Mouse (Mus musculus) c-Kit-positive CD71-positive TER-119-positive erythroid progenitor cells, embryonic 14.5 days (primary cell): ENCODE results near the gene Tnnc2.

ENCODE experiments used
- DNase-seq: peaks from one replicate; pipeline ENCODE4 v3.0.0-alpha.2; 2013; ENCODE audit warnings: low spot score

The Tnnc2 gene

DNA sequence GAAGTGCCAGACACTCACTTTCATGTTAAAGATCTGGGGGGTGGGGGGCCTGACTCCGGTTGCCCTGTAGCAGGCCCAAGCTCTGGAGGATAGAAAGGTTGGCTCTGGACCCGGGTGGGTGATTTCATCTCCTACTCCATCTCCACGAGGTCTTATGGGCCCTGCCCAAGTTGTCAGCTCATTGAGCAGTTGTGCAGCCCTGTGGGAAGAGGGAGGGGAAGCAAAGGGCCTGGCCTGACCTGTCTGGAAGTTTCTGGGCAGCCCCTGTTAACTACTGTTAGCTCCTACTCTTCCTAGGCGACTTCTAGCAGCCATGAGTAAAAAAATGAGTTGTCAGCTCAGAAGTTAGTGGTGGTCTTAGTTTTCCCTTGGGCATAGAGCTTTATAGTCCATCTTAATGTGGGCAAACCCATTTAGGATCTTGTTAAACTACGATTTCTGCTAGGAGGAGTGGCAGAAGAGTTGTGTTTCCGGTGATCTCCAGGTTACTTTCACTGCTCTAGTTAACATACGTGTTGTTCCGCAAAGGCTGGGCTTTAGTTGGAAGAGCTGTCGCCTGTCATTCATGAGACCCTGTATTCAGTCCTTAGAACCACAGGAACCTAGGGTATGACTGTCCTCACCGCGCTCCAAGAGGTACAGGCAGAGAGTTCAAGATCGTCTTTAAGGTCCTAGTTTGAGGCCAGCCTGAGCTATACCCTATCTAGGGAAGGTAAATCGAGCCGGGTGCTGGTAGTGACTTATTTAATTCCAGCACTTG is 6.4 kb downstream of the Tnnc2 start:
- DNase-seq = no peak

DNA sequence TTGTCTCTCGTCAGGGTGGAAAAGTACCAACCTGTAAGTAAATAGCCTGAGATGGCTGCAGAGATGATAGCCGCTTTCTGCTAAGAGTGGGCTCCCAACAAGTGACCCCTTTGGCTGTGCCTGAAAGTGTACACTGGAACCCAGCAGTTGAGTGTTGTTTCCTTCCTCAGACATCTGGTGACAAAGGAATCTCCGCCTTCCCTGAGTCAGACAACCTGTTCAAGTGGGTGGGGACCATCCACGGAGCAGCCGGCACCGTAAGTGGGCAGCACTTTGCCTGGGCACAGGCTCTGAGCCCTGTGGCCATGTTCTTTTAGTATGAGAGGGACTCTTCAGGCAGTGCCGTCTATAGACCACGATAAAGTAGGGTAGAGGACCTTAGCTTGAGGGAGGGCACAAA is 8.6 kb downstream of the Tnnc2 start:
- no peak for DNase-seq

DNA sequence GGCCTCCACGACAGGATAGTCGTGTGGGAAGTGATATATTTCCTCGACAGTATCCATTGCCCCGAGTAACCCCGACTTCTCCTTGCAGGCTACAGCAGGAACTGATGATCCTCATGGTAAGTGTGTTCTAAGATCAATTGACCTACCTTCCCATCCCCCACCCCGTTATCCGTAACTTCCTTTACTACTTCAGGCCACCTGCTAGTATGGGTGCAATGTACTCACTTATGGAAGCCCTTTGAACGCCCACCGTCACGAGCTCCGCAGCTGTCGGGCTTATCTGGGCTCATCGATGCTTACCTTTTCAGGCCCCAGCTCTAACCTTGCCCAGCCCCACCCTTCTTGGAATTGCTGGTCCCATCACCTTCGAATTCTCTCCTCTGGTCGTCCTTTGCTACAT is 9.5 kb downstream of the Tnnc2 start:
- peak; percentile 56 for DNase-seq

DNA sequence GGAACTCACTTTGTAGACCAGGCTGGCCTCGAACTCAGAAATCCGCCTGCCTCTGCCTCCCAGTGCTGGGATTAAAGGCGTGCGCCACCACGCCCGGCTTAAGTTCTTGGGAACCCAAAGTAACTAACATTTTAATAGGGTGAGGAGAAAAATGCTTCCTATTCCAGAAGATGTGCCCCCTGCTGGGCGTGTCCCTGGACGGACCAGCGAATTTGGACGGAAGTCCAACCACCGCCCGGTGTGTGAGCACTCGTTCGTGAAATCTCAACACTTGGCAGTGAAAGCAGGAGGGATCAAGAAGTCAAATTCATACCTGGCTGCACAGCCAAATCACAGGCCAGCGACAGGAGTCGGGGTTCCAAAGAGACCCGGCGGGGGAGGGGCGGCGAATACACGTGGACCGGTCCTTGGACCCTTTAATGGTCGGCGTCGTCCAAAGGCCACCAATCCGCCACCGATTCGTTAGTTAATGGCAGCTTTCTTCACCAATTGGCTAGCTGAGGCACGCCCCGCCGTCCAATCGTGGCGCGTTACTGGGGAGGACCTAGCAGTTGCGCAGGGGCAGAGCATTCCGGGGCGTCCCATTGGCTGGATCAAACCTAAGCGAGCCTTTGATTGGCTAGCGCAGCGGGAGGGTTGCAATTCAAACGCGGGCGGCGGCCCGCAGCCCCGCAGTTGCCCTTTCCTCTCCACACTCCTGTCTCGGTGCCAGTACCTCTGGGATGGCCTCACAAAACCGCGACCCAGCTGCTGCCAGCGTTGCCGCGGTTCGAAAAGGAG is 10.3 kb downstream of the Tnnc2 start, which contains the start of gene Ube2c:
TSS of gene Ube2c (plus strand) at position 641 of the 780 bp plus-strand sequence.
- DNase-seq = peak; percentile 99

DNA sequence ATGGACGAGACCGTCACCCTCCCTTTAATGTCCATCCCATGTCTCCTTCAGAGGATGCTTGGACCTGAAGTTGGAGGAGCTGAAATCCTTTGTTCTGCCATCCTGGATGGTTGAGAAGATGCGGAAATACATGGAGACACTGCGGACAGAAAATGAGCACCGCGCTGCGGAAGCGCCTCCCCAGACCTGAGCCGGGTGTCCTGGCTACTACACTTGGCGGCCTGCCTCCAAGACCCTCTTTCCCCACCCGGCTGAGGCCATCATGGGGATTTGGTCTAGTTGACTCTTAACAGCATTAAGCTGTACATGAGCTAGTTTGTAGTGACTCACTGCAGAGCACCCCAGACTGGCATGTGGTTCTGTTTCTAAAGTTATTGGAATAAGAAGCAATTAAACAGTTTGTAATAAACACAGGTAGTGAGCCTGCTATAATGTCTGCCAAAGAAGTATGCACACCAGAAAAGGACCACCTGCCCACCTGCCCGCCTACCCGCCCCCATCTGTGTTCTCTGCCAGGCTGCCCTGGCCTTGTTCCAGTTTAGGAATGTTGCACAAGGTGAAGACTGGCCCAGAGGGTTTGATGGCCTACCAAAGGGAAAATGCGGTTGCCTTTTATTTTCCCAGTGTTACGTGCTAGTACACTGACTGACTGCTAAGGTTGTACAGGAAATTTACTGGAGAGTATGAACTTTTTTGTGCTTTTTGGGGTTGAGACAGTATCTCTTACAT is 11.8 kb downstream of the Tnnc2 start:
- DNase-seq = no peak

DNA sequence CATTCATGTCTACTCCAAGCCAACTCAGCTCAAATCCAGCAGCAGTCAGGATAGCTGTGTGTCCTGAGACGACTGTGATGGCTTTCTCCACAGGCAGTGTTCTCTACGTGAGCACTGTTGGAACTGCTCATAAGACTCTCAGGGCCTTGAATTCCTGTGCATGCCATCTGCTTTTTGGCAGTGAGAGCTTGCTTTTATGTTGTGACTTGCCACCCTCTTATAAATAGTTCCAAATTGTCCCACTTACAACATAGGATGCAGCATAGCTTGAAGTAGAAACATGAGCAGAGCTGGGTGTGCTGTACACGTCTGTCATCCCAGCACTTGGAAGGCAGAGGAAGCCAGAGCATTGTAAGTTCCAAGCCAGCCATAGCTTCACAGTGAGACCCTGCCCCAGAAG is 13.9 kb downstream of the Tnnc2 start:
- no peak for DNase-seq

DNA sequence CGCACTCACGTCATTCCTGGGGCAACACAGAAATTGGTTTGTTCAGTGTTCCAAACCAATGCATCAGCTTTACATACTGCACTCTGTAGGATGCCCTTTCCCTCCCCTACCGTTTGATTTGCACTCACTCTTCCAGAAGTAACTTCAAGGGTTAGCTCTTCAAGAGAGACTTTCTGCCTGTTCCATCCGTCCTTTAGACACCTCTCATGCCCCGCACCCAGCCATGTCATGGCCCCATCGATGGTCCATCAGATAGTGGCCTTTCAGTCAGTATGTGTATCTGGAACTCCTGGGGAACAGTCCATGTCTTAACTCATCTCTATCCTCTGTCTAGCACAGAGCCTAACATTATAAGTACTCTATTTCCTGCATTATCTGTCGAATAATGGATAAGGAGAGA is 17.2 kb downstream of the Tnnc2 start:
- no peak for DNase-seq

DNA sequence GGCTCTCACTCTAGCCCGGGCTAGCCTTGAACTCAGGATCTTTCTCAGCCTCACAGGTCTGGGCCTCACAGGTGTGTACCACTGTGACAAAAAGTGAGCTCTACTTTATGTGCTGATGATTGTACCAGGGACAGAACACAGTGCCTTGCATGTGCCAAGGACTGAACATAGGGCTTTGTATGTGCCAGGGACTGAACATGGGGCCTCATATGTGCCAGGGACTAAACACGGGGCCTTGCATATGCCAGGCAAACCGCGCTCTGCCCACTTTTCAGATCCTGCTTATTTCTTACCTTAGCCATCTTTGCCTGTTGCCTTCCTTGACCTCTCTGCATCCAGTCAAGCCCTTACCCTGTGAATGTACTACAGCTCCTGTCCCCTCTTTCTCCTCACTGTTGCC is 17.8 kb downstream of the Tnnc2 start:
- DNase-seq = no peak

DNA sequence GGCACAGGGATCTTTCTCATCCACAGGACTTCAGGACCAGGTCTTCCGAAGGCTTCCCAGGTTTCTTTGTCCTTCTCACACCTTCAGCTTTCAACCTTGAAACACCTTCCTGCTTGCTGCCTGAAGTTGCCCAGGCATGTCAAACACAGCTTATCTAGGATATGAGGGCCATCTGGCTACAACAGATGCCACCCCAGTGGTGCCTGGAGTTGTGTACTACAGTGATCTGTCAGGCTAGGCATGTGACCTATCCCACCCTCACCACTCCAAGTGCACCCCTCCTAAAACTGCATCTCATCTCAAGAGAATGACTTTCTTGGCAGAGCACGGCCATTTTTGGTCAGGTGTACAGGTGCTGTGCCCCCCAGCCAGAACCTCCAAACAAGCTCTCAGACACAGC is 18.3 kb downstream of the Tnnc2 start:
- peak; percentile 75 for DNase-seq

DNA sequence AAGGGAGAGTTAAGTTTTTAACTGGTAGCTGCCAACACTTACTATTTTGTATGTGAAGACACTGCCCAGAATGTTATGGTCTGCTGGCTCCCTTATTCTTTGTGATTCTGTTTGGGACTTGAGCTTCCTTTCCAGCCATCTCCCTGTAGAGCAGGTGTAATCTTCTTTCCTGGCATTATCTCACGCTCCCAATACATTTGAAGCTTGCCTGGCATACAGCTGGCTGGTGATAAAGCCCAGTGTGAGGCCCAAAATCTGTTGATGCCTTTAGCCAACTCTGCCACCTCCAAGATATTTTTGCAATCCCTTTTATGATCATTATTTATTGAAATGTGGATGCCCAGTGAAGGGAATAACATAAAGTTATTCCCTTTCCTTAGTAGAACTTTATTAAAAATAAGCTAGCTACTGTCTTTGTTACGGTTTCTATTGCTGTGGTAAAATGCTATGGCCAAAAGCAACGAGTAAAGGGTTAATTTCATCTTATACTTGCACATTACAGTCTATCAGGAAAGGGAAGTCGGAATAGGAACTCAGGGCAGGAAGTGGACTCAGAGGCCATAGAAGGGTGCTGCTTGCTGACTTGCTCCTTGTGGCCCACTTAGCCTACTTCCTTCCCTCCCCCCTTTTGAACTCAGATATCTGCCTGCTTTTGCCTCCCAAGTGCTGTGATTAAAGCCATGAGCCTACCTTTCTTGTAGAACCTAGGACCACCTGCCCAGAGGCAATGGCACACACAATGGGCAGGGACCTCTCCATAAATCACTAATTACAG is 19.5 kb downstream of the Tnnc2 start:
- DNase-seq = peak; percentile 79

DNA sequence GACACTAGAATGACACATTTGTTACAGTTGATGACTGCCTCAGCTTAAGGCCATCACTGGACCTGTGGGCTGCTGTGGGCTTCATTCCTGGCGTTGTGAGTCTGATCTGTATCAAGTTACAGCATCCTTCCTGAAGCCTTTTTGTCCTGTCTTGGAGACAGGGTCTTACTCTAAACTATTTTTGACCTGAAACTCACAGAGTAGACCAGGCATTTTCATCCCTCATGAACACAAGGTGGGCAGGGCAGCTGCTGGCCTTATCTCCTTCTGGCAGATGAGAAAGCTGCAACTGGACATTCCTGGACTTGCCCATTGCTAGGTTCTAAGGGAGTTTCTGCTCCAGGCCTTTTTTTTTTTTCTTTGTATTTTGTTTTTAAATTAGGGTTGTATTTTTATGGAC is 21.1 kb downstream of the Tnnc2 start:
- peak; percentile 65 for DNase-seq

DNA sequence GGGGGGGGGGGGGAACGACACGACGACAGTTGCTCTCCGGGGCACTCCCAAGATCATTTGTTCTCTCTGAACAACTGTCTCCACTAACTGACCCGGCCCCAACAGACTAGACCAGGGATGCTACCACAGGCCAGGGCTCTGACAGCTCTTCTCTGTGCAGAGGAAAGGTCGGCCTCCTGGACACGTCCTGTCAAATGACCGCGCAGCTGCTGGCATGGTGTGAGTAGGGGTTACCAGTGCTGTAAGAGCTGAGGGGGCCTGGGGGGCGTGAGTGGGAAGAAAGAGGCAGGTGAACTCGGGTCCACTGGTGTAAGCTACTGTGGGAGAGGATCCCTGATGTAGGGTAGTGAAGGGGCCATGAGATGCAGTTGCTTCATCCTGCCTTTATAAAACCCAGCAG is 21.9 kb downstream of the Tnnc2 start:
- DNase-seq = no peak

DNA sequence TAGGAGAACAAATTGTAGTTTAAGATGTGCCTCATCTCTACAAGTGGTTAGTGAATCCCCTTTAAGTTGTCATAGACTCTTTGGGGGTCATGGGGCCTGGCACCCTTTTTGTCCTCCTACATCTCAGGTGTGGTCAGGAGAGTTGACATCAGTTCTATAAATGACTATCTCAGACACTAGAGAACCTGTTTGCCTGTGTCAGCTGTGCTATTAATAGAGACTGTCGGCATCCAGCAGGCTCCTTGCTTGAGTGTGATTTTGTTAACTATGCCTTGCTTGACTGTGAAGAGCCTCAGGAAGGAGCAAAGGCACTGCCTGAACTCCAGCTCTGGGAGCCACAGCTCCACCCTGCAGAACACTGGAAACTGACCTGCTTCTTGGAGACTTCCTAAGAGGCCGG is 25.0 kb downstream of the Tnnc2 start:
- no peak for DNase-seq

DNA sequence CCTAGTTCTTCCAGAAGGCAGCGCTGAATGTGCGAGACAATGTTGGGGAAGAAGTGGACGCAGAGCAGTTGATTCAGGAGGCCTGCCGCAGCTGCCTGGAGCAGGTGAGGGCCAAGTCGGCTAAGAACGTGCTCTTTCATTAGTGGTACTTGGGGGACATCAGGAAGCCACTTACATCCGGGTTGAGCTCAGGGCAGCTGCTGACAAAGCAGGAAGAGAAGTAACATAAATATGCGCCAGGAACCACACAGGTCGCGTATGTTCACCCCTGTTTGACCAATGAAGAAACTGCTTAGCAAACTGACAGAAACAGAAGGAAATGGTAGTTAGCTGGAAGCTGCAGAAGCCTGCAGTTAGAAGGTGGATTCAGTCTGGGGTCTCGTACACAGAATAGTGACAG is 25.7 kb downstream of the Tnnc2 start:
- DNase-seq = no peak

DNA sequence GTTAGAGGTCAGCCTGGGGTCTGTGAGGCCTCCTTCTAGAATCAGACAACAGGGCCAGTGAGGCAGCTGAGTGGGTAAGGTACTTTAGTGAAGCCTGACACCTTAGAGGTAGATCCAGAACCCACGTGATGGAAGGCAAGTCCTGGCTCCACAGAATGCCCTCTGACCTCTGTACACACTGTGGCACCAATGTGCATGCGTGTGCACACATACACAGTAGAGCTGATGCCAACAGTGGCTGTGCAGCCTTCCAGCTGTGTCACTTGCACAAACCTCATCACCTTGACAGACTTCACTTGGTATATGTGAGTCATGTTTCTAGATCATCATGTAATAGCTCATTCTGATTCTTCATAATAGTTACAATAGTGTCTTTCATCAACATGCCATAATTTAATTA is 27.3 kb downstream of the Tnnc2 start:
- DNase-seq = no peak

DNA sequence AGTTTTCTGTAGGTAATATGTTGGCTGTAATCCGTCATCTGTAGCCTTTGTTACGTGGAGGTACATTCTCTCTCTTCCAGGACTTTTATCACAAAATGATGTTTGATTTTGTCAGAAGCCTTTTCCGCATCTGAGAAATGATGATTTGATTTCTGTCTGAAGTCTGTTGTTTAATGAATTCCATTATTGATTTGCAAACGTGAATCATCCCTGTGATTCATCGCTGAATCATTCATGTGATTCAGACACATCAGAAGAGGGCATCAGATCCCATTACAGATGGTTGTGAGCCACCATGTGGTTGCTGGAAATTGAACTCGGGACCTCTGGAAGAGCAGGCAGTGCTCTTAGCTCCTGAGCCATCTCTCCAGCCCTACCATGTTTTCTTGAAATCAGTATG is 30.8 kb downstream of the Tnnc2 start:
- DNase-seq = no peak

DNA sequence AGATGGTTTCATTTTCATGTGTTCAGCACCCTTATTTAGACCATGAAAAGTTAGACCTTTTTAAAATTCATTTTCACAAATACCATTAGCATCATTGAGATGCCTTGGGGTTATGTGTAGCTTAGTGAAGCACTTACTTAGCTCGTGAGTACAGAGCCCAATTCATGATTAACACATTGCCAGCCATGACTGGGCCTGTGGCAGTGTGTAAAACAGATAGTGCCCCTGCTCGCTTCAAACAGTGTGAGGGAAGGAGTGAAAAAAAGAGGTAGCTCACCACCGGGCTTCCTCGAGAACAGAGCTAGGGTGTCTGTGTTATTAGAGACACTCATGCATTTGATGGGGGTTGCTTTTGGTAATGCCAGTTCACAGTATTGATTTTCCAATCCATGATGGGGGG is 31.6 kb downstream of the Tnnc2 start:
- no peak for DNase-seq

DNA sequence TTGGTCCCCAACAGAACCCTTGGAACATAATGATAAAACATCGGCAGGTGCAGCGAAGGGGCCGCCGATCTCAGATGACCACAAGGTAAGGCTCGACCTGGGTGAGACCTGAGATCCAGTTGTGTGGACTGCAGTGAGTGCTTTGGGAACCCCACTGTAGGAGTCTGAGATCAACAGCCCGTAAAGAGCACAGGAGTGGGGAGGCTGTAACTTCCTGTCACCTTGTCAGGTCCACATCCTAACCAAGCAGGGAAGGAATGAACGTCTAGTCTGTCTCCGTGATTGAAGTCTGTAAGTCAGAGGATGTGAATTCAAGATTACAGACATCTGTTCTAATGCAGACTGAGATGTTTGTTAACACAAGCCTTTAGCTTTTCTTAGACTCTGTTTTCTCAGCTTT is 33.1 kb downstream of the Tnnc2 start:
- DNase-seq = no peak

DNA sequence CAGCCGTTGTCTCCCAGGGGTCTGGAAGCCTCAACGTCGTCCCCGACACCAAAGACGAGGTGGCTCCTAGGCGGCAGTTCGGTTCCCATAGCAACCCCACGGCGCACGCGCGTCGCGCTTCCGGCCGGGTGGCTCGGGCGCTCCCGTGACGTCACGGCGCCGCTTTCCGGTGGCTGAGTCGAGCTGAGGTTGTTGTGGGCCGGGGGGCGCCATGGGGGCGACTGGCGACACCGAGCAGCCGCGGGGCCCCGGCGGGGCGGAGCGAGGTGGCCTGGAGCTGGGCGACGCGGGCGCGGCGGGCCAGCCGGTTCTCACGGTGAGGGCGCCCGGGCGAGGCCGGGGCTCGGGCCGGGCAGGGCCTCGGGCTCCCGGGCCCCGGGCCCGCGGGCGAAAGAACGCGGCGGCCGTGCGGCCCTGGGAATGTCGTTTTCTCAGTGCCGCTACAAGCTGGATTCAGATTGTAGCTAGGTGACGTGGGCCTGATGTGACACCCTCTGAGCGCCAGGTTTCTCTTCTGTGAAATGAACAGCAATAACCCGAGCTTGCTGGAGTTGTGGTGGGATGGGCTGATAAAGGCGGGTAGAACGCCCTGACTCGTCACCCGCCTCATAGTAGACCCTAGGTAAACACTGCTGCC is 33.8 kb downstream of the Tnnc2 start, which contains the start of the genes Wfdc3 and Dnttip1:
TSS of gene Wfdc3 (minus strand) at position 89 of the 637 bp plus-strand sequence.
TSS of gene Dnttip1 (plus strand) at position 141 of the 637 bp plus-strand sequence.
- peak; percentile 88 for DNase-seq

DNA sequence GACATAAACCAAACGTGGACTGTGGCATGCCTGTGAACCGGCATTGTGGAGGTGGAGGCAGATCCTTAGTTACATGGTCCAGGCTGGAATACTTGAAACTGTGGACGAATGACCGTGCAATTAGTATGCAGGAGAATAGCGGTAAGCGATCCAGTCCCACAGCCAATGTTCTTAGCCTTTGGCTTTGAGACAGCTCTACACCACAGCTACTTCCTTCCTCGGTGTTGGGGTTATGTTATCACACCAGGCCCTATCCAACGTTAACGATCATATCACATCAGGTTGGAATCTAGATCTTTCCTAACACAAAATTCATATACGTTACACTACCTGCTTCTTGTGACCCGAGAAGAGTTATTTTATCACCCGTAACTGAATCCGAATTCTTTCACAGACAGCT is 34.8 kb downstream of the Tnnc2 start:
- DNase-seq = no peak

DNA sequence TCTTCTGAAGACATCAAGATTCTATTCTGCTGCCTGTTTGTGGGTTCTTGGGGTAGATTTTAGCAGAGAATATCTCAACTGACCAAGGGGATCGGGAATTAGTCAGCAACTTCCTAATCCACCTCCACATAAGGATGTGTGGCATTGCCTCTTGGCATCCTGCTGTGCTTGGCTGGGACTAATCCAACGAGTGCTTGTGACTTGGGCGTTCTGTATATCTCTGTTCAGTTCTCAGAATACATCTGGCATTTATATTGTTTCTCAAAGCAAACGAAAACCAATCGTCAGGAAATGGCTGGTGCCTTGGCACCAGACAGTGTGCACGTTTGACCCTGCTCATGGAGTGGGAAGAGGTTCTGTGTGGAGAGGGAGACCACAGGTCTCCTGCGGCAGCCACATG is 39.9 kb downstream of the Tnnc2 start:
- no peak for DNase-seq
